Mouse (Mus musculus) midbrain, embryonic 10.5 days (tissue): ENCODE measurements at regions not wholly inside any gene's neighbourhood (a gene's known extent, or its start where the extent isn't known, plus 50 kb on each side); places are given as distances from the start of the nearest gene placed in this dataset.

ENCODE experiments used
- DNase-seq: peaks from one replicate; pipeline ENCODE4 v3.0.0-alpha.2; 2017; ENCODE audit warnings: low spot score
- H3K27ac ChIP-seq: fragments of 300-500 bp; sonication (generic); replicated peaks from 2 replicates; pipeline ENCODE4 v1.5.1; 2016; ENCODE audit warnings: mild to moderate bottlenecking
- H3K27me3 ChIP-seq: fragments of 300-500 bp; sonication (generic); 2 replicates; pipeline ENCODE4 v1.6.1; 2016; ENCODE audit warnings: low read depth, mild to moderate bottlenecking; ENCODE audit not compliant: poor library complexity, severe bottlenecking
- H3K36me3 ChIP-seq: fragments of 300-500 bp; sonication (generic); 2 replicates; pipeline ENCODE4 v1.6.1; 2016; ENCODE audit warnings: mild to moderate bottlenecking, moderate library complexity
- H3K4me1 ChIP-seq: fragments of 300-500 bp; sonication (generic); 2 replicates; pipeline ENCODE4 v1.6.1; 2016
- H3K4me3 ChIP-seq: fragments of 300-500 bp; sonication (generic); 2 replicates; pipeline ENCODE4 v1.5.1; 2016; ENCODE audit warnings: mild to moderate bottlenecking, moderate library complexity
- H3K9me3 ChIP-seq: fragments of 300-500 bp; sonication (generic); replicated peaks from 2 replicates; pipeline ENCODE4 v1.6.1; 2016; ENCODE audit warnings: mild to moderate bottlenecking
- WGBS: fragments of 180-500 bp; shearing (Covaris S2); methylation state at CpG from one replicate; pipeline ENCODE4 v1.1.7; 2016; 5-methylcytosine and 5-hydroxymethylcytosine counted together

- H3K27me3 ChIP-seq: no peaks in the 10 kb centered on the region
- H3K9me3 ChIP-seq: peaks cover 10% of the 10 kb centered on the region
- H3K36me3 ChIP-seq: no peaks in the 10 kb centered on the region
- no peak overlapping the region for H3K4me3 ChIP-seq
- no peak for DNase-seq
- H3K27ac ChIP-seq: no peak overlapping the region
- H3K4me1 ChIP-seq: no peaks in the 10 kb centered on the region
- WGBS: 95% methylated on average over 3 of the region's 3 CpGs
These were observed 168.6 kb downstream of the Insc start for GRCm38 (mm10) chr7:114912109-114912508.

- WGBS: 13% methylated on average over 3 of the region's 3 CpGs
- Histone ChIP-seq H3K36me3 (no peaks in the 10 kb centered on the region), H3K27ac (no peak overlapping the region), H3K9me3 (no peaks in the 10 kb centered on the region), H3K4me1 (no peaks in the 10 kb centered on the region), H3K27me3 (no peaks in the 10 kb centered on the region), H3K4me3 (no peak overlapping the region)
- peak; percentile 72 for DNase-seq
These were observed 178.7 kb downstream of the Insc start for GRCm38 (mm10) chr7:114922155-114922554.

GRCm38 (mm10) chr7:114933861-114934260, 190.4 kb downstream of the Insc start:
- no peaks in the 10 kb centered on the region for H3K9me3 ChIP-seq
- WGBS: 92% methylated on average over 8 of the region's 8 CpGs
- no peaks in the 10 kb centered on the region for H3K27me3 ChIP-seq
- no peaks in the 10 kb centered on the region for H3K36me3 ChIP-seq
- no peak overlapping the region for H3K4me3 ChIP-seq
- H3K27ac ChIP-seq: no peak overlapping the region
- H3K4me1 ChIP-seq: no peaks in the 10 kb centered on the region
- no peak for DNase-seq

- no peak for DNase-seq
- Histone ChIP-seq H3K27ac (no peak overlapping the region), H3K4me3 (no peak overlapping the region), H3K36me3 (no peaks in the 10 kb centered on the region), H3K27me3 (peaks cover 7% of the 10 kb centered on the region), H3K9me3 (no peaks in the 10 kb centered on the region), H3K4me1 (no peaks in the 10 kb centered on the region)
These were observed 207.3 kb downstream of the Insc start for GRCm38 (mm10) chr7:114950759-114951158.

GRCm38 (mm10) chr7:114963206-114963605, 219.7 kb downstream of the Insc start:
- H3K9me3 ChIP-seq: no peaks in the 10 kb centered on the region
- 68% methylated on average over 5 of the region's 5 CpGs for WGBS
- no peak overlapping the region for H3K27ac ChIP-seq
- H3K4me1 ChIP-seq: peaks cover 8% of the 10 kb centered on the region
- no peak for DNase-seq
- H3K36me3 ChIP-seq: no peaks in the 10 kb centered on the region
- no peak overlapping the region for H3K4me3 ChIP-seq
- no peaks in the 10 kb centered on the region for H3K27me3 ChIP-seq

- Histone ChIP-seq H3K4me1 (peaks cover 2% of the 10 kb centered on the region; the same call in 1 of the 2 replicates), H3K27ac (no peak overlapping the region), H3K9me3 (no peaks in the 10 kb centered on the region), H3K36me3 (no peaks in the 10 kb centered on the region), H3K27me3 (no peaks in the 10 kb centered on the region), H3K4me3 (no peak overlapping the region)
- no peak for DNase-seq
- 83% methylated on average over 2 of the region's 2 CpGs for WGBS
These were observed 222.4 kb downstream of the Insc start for GRCm38 (mm10) chr7:114965923-114966322.

- Histone ChIP-seq H3K27ac (no peak overlapping the region), H3K27me3 (no peaks in the 10 kb centered on the region)
- WGBS: 54% methylated on average over 2 of the region's 2 CpGs
These were observed 243.0 kb downstream of the Insc start for GRCm38 (mm10) chr7:114986481-114986880.

GRCm38 (mm10) chr7:114991255-114991654, 247.8 kb downstream of the Insc start:
- H3K27me3 ChIP-seq: no peaks in the 10 kb centered on the region
- 82% methylated on average over 5 of the region's 5 CpGs for WGBS

More at GRCm38 (mm10) chr7:114986481-114986880, 243.0 kb downstream of the Insc start:
- Histone ChIP-seq H3K4me3 (no peak overlapping the region), H3K36me3 (no peaks in the 10 kb centered on the region), H3K4me1 (no peaks in the 10 kb centered on the region), H3K9me3 (no peaks in the 10 kb centered on the region)
- DNase-seq: no peak

GRCm38 (mm10) chr7:114992440-114992839, 248.9 kb downstream of the Insc start:
- H3K4me1 ChIP-seq: no peaks in the 10 kb centered on the region
- no peaks in the 10 kb centered on the region for H3K27me3 ChIP-seq
- no peak overlapping the region for H3K27ac ChIP-seq
- H3K4me3 ChIP-seq: no peak overlapping the region
- no peak for DNase-seq
- H3K9me3 ChIP-seq: no peaks in the 10 kb centered on the region
- no peaks in the 10 kb centered on the region for H3K36me3 ChIP-seq
- 93% methylated on average over 3 of the region's 3 CpGs for WGBS

More at GRCm38 (mm10) chr7:114991255-114991654, 247.8 kb downstream of the Insc start:
- H3K4me3 ChIP-seq: no peak overlapping the region
- no peak overlapping the region for H3K27ac ChIP-seq
- no peaks in the 10 kb centered on the region for H3K4me1 ChIP-seq
- H3K9me3 ChIP-seq: no peaks in the 10 kb centered on the region
- DNase-seq: no peak
- H3K36me3 ChIP-seq: no peaks in the 10 kb centered on the region

GRCm38 (mm10) chr7:115000796-115001524, 257.5 kb downstream of the Insc start:
- no peaks in the 10 kb centered on the region for H3K9me3 ChIP-seq
- WGBS: 82% methylated on average over 7 of the region's 7 CpGs
- H3K36me3 ChIP-seq: no peaks in the 10 kb centered on the region
- H3K4me1 ChIP-seq: no peaks in the 10 kb centered on the region
- no peak for DNase-seq
- no peak overlapping the region for H3K27ac ChIP-seq
- H3K4me3 ChIP-seq: no peak overlapping the region
- no peaks in the 10 kb centered on the region for H3K27me3 ChIP-seq

- Histone ChIP-seq H3K4me1 (no peaks in the 10 kb centered on the region), H3K27me3 (no peaks in the 10 kb centered on the region), H3K4me3 (no peak overlapping the region), H3K36me3 (no peaks in the 10 kb centered on the region), H3K9me3 (no peaks in the 10 kb centered on the region), H3K27ac (no peak overlapping the region)
- 86% methylated on average over 11 of the region's 11 CpGs for WGBS
- no peak for DNase-seq
These were observed 270.9 kb downstream of the Insc start for GRCm38 (mm10) chr7:115014253-115014998.

GRCm38 (mm10) chr7:115019369-115019958, 276.0 kb downstream of the Insc start:
- H3K27me3 ChIP-seq: no peaks in the 10 kb centered on the region
- no peak overlapping the region for H3K4me3 ChIP-seq
- no peak overlapping the region for H3K27ac ChIP-seq
- no peaks in the 10 kb centered on the region for H3K4me1 ChIP-seq
- 90% methylated on average over 4 of the region's 4 CpGs for WGBS
- H3K9me3 ChIP-seq: no peaks in the 10 kb centered on the region
- no peak for DNase-seq
- H3K36me3 ChIP-seq: no peaks in the 10 kb centered on the region

GRCm38 (mm10) chr7:115020023-115020422, 276.5 kb downstream of the Insc start:
- H3K4me1 ChIP-seq: no peaks in the 10 kb centered on the region
- no peak for DNase-seq
- H3K27ac ChIP-seq: no peak overlapping the region
- no peak overlapping the region for H3K4me3 ChIP-seq
- no peaks in the 10 kb centered on the region for H3K27me3 ChIP-seq
- H3K9me3 ChIP-seq: no peaks in the 10 kb centered on the region
- no peaks in the 10 kb centered on the region for H3K36me3 ChIP-seq
- 73% methylated on average over 3 of the region's 3 CpGs for WGBS
